In the genomic region with DNA sequence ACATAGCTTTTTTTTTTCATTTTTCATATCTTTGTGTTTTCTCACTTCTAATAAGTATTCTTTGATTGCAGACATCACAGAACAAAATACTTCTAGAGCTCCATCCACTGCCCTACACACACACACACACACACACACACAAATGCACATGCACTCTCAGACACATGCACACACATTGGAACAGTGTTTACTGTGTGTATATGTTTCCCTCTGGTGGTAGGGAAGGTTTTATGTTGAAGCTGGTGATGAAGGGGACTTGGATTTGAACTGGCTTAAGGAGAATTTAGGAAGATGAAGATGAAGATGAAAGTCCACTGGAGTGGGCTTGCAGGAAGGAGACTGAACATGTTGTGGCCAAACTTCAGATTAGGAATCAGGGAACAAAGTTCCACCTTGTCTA, we compare ENCODE assay signal across 27 mouse cellular contexts. TPM values are rescaled to one million over a fixed set of nuclear protein-coding genes. Genes with fewer than 3 reads are reported as not detected.
A peak's percentile ranks its signal among the peaks of the same experiment; 100 is the strongest.
DNase-seq lines count a peak whose midpoint lies in the region; ATAC-seq and TF ChIP-seq lines count a peak whose summit lies in the region.
"Had no signal": no experiment of that assay in that cellular context is flagged by ENCODE, and none has a peak within 500 bp of the region (broad histone marks: within the 10 kb centered on the region; RNA-seq: fewer than 3 reads in every experiment).

No protein-coding gene starts in this region.

- TF ChIP-seq CTCF in kidney, postnatal 0 days (IDR thresholded peaks at IDR 0.05; ENCODE audit: low read depth): peak; percentile 68
- TF ChIP-seq CTCF in lung, postnatal 0 days (IDR thresholded peaks at IDR 0.05): peak; percentile 64

- H3K9me3 ChIP-seq in kidney, postnatal 0 days (replicated peaks; ENCODE audit: low read length): no peaks in the 10 kb centered on the region
- no peaks in the 10 kb centered on the region for H3K9me3 ChIP-seq in lung, postnatal 0 days (ENCODE audit: low read length)
- H3K9me3 ChIP-seq: forebrain, embryonic 12.5 days; heart, embryonic 13.5 days; limb, embryonic 13.5 days; midbrain, embryonic 12.5 days; stomach, embryonic 15.5 days had no signal

- H3K27ac ChIP-seq in kidney, postnatal 0 days: no peak overlapping the region
- H3K27ac ChIP-seq in lung, postnatal 0 days (ENCODE audit: low read length): no peak overlapping the region
- H3K27ac ChIP-seq: forebrain, embryonic 12.5 days; heart, embryonic 13.5 days; limb, embryonic 13.5 days; midbrain, embryonic 12.5 days; stomach, embryonic 15.5 days had no signal

- no peak overlapping the region for H3K4me2 ChIP-seq in kidney, postnatal 0 days (ENCODE audit: low read length)
- H3K4me2 ChIP-seq in lung, postnatal 0 days (replicated peaks; ENCODE audit: low read depth, low read length): no peak overlapping the region
- H3K4me2 ChIP-seq: forebrain, embryonic 12.5 days; heart, embryonic 13.5 days; limb, embryonic 13.5 days; midbrain, embryonic 12.5 days; stomach, embryonic 15.5 days had no signal

- H3K9ac ChIP-seq in kidney, postnatal 0 days (ENCODE audit: low read depth, low read length): no peak overlapping the region
- H3K9ac ChIP-seq in lung, postnatal 0 days (replicated peaks; ENCODE audit: low read depth): no peak overlapping the region
- H3K9ac ChIP-seq: forebrain, embryonic 12.5 days; heart, embryonic 13.5 days; limb, embryonic 13.5 days; midbrain, embryonic 12.5 days; stomach, embryonic 15.5 days had no signal

- no peak for ATAC-seq in kidney, postnatal 0 days (replicated peaks; ENCODE audit: low FRiP score, low read depth)
- ATAC-seq in lung, postnatal 0 days: no peak

- no peak for TF ChIP-seq EP300 in lung, postnatal 0 days (IDR thresholded peaks at IDR 0.05)

- H3K36me3 ChIP-seq in kidney, postnatal 0 days (ENCODE audit: insufficient read depth, low read length): no peaks in the 10 kb centered on the region
- H3K36me3 ChIP-seq in lung, postnatal 0 days (ENCODE audit: insufficient read depth, low read length): no peaks in the 10 kb centered on the region
- H3K36me3 ChIP-seq: forebrain, embryonic 12.5 days; heart, embryonic 13.5 days; limb, embryonic 13.5 days; midbrain, embryonic 12.5 days; stomach, embryonic 15.5 days had no signal

- no peaks in the 10 kb centered on the region for H3K4me1 ChIP-seq in kidney, postnatal 0 days (replicated peaks; ENCODE audit: insufficient read depth, low read length)
- 0 out of 2 replicates have a peak, but pooled peaks cover 2% of the 10 kb centered on the region for H3K4me1 ChIP-seq in lung, postnatal 0 days (ENCODE audit: insufficient read depth, low read depth, low read length)
- H3K4me1 ChIP-seq: limb, embryonic 13.5 days had no signal

- H3K4me3 ChIP-seq in kidney, postnatal 0 days (replicated peaks; ENCODE audit: low read depth, low read length): no peak overlapping the region
- no peak overlapping the region for H3K4me3 ChIP-seq in lung, postnatal 0 days (ENCODE audit: low read depth, low read length)
- H3K4me3 ChIP-seq: forebrain, embryonic 12.5 days; heart, embryonic 13.5 days; limb, embryonic 13.5 days; midbrain, embryonic 12.5 days; myocyte; stomach, embryonic 15.5 days had no signal

- H3K27me3 ChIP-seq in kidney, postnatal 0 days (ENCODE audit: insufficient read depth, low read length): no peaks in the 10 kb centered on the region
- H3K27me3 ChIP-seq in lung, postnatal 0 days (replicated peaks; ENCODE audit: insufficient read depth, low read length): peaks cover 4% of the 10 kb centered on the region; the same call in 1 of the 2 replicates
- H3K27me3 ChIP-seq: stomach, embryonic 15.5 days had no signal

- no peak for DNase-seq in kidney, postnatal 0 days (ENCODE audit: low spot score)
- no peak for DNase-seq in kidney, postnatal 14 days
- no peak for DNase-seq in lung, postnatal 0 days (ENCODE audit: low spot score)
- no peak for DNase-seq in lung, postnatal 4 days
- DNase-seq in MN1 (ENCODE audit: low spot score): peak; percentile 45
- no peak for DNase-seq in right cerebral cortex, adult 2 months (ENCODE audit: low spot score in 2 of 2)
- DNase-seq in thymus, postnatal 4 days: no peak
- DNase-seq: adrenal gland, postnatal 10 days; cerebellum, adult 9-11 months; heart, adult 11 months; kidney, adult 2 months; kidney, postnatal 36 days; lung, adult 2 months; right cerebral cortex, postnatal 14 days; thymus, adult 2 months had no signal

RNA-seq across cellular contexts. Expression of a gene that starts 4.8 kb away (rescaled TPM):
- 119 and 139 TPM in 2 replicates for polyA plus RNA-seq in kidney, postnatal 0 days (2015; fragmentation: Nextera tagmentation; extraction: Ambion mirVana)
- 20.4 and 23.1 TPM in 2 replicates for polyA plus RNA-seq in lung, postnatal 0 days (2015; fragmentation: Nextera tagmentation; extraction: Ambion mirVana)

RNA-seq across cellular contexts. Expression of a gene that starts 41.1 kb away (rescaled TPM):
- polyA plus RNA-seq in kidney, postnatal 0 days (2015; fragmentation: Nextera tagmentation; extraction: Ambion mirVana): not detected in 2 replicates
- polyA plus RNA-seq in lung, postnatal 0 days (2015; fragmentation: Nextera tagmentation; extraction: Ambion mirVana): not detected in 2 replicates
- polyA plus RNA-seq: brain, embryonic 14.5 days; cortical plate, adult 2 months; embryonic facial prominence, embryonic 11.5 days; forebrain, embryonic 12.5 days; heart, embryonic 13.5 days; kidney, adult 2 months; limb, embryonic 13.5 days; lung, adult 2 months; midbrain, embryonic 12.5 days; myocyte; neural tube, embryonic 14.5 days; spleen, adult 2 months; stomach, embryonic 15.5 days; thymus, adult 2 months; urinary bladder, adult 2 months had no signal
